Mouse (Mus musculus) ES-E14 (cell line): ENCODE results near the gene P3h1.

Experiments
- HCFC1 ChIP-seq: IDR thresholded peaks from 2 replicates; pipeline ENCODE4 v1.6.1; 2012; ENCODE audit warnings: low read length, inconsistent platforms, borderline replicate concordance; ENCODE audit not compliant: insufficient read depth
- MAFK ChIP-seq: IDR thresholded peaks from 2 replicates; pipeline ENCODE4 v1.6.1; 2014; ENCODE audit warnings: mild to moderate bottlenecking, low read depth, low read length, inconsistent platforms; ENCODE audit not compliant: insufficient read depth

DNA sequence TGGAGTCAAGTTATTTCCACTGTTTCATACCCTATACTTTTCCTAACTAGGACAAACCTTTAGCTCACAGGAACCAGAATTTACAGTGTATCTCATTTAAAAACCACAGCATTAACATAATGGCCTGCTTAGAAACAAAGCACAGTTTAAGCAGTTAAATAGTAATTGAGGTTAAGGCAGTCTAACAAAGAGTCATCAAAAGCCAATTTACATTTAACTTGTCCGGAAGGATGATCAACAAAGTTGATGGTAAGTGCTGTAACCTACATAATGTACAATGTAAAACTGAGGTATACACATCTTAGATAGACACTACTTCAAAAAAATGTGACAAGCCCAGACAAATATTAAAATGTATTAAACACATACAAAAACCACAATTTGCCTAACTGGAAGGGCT lies 59.2 kb downstream of the P3h1 start:
- TF ChIP-seq HCFC1 (no peak), MAFK (no peak)
